Mouse (Mus musculus) adrenal gland, adult 18-20 months (tissue): ENCODE data around the gene Phf21b. TPM values are rescaled to one million over a fixed set of nuclear protein-coding genes. Genes with fewer than 3 reads are reported as not detected.
"Not testable (repeated sequence)": the region's sequence is repeated elsewhere in the genome, so short reads cannot be mapped to it uniquely, and the experiment has no call there.

Experiments used
- DNase-seq, 2 experiments: peaks; one replicate each; pipeline ENCODE4 v3.0.0; 2021 to 2022; ENCODE audit warnings: low spot score in 2 of 2
- long read RNA-seq, 2 experiments: library from polyadenylated mRNA; stranded (forward); transcript quantifications; one replicate each; pipeline ENCODE4 v2.0.0; 2021
- total RNA-seq, 2 experiments: library from RNA; stranded (reverse); gene quantifications; 1 replicate in 1 of 2; 2 replicates in 1 of 2; pipeline ENCODE4 v1.2.3; 2021

Gene Phf21b
- 1 to 10 TPM; 1.6 to 2.3 TPM for total RNA-seq
- long read RNA-seq, experiment 1, partial matches to known transcripts = 0 of 1 reads
- long read RNA-seq, experiment 1, other reads (novel, unspliced or antisense) = 0 of 1 reads
- long read RNA-seq, experiment 2, partial matches to known transcripts = 0 of 2 reads
- long read RNA-seq, experiment 2, other reads (novel, unspliced or antisense) = 2 of 2 reads

DNA sequence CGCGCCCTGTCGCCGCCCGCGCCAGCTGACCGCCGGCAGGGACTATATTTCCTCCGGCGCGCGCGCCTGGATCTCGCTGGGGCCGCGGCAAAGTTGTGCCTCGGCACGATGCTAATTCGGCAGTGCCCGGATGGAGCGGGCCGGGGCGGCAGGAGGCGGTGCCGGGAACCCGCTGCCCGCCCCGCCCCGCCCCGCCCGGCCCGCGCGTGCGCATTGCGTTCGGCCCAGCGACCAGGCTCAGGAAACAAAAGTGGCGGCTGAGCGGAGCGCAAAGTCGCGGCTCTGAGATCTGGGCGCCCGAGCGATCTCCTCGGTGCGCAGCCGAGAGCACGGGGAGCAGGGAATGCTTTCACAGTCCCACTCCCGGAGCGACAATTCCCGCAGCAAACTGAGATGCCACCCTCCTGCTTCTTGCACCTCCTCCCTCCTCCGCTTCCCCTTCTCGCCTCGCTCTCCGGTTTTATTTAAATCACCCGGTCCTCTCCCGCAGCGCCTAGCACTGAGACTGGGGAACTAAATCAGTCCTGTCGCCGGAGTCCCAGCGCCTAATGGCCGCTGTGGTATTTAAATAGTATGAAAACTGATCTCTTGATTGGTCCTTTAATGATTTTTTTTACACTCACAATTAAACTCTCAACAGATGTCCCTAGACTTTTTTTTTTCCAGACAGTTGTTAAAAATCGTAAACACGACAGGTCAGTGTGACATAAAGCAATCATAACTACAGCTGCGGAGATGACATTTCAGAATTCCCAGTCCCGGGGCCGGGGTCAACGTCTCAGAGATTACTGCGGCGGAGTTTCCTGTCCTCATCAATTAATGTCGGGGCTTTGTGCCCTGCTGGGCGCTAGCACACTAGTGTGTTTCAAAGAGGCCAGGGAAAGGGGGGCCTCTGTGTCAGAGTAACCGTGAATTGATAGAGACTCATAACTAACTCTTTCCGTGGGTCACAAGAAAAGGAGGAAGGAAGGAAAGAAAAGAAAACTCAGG, at the start of gene Phf21b:
Phf21b (minus strand) TSS at position 44 of the 990 bp plus-strand sequence.
- peak; percentile 86 to 90 for DNase-seq

GRCm38 (mm10) chr15:84903843-84904385, 48.1 kb upstream of the Phf21b start:
- DNase-seq = no peak

DNA sequence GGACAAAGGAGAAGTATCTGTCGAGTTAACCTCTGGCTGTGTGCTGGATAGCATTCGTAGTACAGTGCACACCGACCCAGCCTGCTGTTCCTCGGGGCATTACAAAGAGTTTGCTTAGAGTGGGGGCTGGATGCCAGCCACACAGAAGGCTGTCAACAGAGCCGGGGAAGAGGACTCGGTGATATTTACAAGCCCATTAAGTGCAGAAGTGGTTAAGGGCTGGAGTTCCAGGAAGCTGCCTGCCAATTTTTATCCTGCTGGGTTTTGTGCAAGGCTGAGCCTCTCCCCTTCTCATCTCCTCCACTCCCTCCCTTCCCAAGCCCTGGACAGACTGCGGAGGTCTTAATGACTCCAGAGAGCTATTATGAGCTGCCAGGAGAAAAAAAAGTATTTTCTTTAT, 42.2 kb upstream of the Phf21b start:
- DNase-seq = no peak

GRCm38 (mm10) chr15:84896664-84897063, 40.8 kb upstream of the Phf21b start:
- no peak for DNase-seq

DNA sequence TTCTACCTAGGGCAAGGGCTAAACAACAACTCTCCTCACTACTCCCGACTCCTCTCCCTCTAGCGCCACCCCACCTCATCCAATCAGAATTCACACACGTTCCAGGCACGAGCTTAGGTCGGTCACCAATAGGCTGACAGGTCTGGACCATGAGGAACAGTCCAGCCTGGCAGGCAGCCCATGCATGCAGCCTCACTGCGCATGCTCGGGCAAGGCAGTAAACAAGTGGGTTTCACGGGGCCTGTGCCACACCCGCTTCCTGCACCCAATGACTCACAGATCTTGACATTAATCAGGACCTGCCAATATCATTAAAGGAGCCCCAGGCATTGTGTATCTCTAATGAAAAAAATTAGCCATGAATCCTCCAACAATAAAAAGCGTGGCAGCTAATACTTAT, 40.4 kb upstream of the Phf21b start:
- DNase-seq = not testable (repeated sequence)

DNA sequence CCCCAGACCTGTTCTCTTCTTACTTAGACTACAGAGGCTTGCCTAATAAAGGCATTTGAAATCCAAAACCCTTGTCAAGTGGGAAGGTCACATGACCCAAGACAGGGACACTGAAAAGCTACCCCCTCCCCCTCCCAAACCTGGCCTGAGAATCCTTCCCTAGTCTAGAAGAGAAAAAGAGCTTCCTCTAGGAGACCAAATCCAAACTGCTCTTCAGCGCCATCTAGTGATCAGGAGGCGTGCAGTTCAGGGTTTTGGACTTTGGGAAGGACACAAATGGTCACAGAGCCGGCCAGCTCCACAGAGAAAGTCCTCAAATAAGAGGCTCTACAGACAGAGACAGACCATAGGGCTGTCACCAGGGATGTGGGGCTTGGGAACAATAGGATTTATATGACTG, 35.8 kb upstream of the Phf21b start:
- peak; percentile 61 to 64 for DNase-seq

DNA sequence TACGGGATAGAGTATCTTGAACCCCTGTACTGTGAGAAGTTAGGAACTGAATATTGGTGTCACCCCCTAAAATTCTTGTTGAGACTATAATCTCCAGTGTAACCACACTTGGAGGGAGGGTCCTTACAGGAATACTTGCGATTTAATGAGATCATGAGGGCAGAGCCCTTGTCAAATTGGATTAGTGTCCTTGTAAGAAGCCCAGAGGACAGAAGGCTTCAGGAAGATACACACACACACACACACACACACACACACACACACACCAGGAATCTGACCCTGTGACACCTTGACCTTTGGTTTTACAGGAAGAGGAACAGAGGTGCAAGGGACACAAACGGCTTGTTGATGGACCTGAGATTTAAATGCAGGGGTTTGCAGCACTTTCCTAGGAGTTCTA, 35.4 kb upstream of the Phf21b start:
- no peak for DNase-seq

GRCm38 (mm10) chr15:84888066-84888465, 32.2 kb upstream of the Phf21b start:
- DNase-seq = no peak

- DNase-seq = no peak
Measured at GRCm38 (mm10) chr15:84877029-84877815, 21.4 kb upstream of the Phf21b start.

GRCm38 (mm10) chr15:84873867-84874266, 18.0 kb upstream of the Phf21b start:
- no peak for DNase-seq

GRCm38 (mm10) chr15:84873079-84873478, 17.2 kb upstream of the Phf21b start:
- DNase-seq = no peak

GRCm38 (mm10) chr15:84871802-84872201, 16.0 kb upstream of the Phf21b start:
- DNase-seq = no peak

DNA sequence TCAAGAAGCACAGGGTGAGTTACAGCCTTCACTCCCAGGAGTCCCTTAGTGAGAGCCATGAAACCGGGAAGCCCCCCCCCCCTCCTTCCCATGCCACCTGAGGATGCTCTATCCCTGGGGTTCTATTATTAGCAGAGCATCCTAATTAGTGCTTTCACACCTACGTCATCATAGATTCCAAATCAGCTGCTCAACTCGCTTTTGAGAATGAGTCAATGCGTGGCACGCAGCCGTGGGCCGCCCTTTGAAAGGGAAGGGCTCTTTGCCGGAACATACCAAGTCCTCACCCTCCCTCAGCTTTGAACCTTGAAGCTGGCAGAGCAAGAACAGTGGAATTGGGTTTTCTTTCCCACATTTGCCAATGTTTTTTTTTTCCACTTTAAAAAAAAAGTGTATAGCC, 6.1 kb upstream of the Phf21b start:
- DNase-seq = no peak

DNA sequence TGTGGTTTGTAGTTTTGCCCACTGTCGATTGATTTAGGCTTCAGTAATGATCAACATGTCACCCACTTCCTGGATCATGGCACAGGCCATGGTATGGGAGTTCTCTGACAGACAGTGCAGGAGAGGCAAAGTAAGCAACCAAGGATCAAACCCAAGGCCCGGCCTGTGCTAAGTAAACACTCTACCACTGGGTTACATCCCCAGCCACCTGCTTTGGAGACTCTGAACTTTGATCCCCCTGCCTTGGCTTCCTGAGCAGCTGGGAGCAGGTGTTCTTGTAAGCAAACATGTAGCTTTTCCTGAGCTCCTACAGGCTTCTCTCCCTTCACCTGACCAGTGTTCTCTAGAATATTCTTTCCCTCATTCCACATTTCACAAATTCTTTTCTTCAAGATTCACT, 1.8 kb upstream of the Phf21b start:
- DNase-seq = no peak

GRCm38 (mm10) chr15:84854921-84855901, 638 bp downstream of the Phf21b start:
- DNase-seq = peak; percentile 41 to 42

DNA sequence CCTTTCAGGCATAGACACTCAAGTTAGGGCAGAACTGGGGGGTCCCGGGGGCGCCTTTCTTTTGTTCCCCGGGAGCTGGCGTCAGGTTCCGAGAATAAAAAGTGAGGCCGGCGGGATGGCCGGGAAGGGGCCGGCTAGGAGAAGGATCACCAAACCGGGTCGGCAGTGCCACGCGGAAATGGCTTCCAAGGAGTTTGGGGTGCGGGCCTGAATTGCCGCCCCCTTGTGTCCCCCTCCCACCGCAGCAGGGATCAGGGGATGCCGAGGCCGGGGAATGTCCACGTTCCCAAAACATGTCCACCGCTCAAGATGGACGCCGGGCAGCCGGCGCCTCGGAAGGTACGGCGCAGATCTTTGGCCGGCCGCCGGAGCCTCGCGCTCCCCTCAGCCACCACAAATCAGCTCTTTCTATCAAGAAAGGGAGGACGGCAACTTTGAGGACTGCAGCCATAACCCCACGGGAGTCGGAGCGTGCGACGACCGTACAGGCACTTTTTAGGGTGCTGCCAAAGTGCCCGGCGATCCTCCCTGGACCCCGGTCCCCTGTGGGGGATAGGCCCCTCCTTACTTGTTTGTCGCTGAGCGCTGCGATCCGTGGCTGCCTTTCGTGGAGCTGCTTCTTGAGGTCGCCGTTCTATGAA, 1.6 kb downstream of the Phf21b start:
- DNase-seq = peak in 1 of 2 experiments; percentile 29

DNA sequence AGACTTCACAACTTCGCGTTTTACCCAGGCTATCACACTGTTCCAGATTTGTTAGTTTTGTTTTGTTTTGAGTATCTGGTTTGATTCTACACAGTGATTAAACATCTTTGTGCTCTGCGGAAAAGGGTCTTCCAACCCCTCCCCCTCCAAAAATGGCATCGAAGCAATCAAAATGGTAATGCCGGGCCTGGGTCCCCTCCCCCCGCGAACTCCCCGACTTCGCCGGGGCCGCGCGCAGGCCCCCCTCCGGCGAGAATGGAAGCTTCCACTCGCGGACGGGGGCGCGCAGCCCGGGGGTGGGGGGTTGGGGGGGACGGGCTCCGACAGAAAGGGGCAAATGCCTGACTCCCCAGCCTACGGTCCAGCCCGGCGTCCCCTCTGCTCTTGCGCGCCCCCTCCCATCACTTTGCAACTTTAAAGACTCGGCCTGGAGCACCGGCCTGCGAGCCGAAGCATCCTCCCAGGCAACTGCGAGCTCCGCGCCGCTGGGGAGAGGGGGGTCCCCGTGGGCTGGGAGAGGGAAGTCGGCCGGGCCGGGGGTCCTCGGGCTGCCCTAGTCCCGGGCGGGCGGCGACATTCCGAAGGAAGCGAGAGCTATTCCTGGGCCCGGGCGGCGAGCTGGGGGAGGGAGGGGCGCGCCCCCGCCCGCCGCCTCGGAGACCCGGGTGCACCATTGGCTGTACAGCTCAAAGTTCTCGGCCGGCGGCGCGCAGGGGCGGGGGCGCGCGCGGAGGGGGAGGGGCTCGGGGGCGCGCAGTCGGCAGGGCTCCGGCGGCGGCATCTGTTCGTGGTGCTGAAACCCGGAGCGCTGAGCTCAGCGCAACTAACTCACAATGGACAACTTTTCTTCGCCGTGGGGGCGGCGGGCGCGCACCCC, 2.4 kb downstream of the Phf21b start:
- peak; percentile 67 to 75 for DNase-seq

DNA sequence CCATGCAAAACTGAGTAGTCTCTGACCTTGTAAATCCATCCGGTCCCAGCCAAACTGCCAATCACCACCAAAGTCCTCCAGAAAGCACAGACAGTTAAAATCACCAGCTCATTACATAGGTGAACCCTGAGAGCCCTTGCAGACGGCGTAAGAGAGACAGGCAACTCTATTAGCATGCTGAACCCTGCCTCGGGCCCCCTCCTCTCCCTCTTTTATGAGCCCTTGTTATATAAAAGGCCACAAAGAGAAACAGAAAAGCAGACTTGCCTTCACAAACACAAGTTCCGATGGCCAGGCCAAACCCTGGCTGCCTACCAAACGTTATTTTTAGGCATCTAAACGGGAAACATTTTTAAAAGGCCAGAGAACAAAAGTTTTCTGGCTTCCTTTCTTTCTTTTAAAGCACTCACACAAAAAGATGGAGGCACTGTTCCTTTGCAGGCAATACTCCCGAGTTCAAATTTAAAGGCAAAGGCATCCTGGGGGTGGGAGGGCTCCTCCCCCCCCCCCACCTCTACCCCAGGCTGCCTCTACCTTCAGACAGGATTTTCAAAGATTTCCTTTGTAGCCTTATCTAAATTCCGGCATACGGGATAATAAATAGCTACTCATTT, 3.3 kb downstream of the Phf21b start:
- peak in 1 of 2 experiments; percentile 5 for DNase-seq
